Mouse (Mus musculus) 416B (cell line): ENCODE results near the gene Pde4d.

Source experiments
- DNase-seq: peaks from one replicate; pipeline ENCODE4 v3.0.0; 2011; ENCODE audit warnings: low read depth

Pde4d gene

GRCm38 (mm10) chr13:108490872-108491271 lies 41.1 kb downstream of the Pde4d start:
- no peak for DNase-seq

- DNase-seq = no peak
Observed at GRCm38 (mm10) chr13:108492886-108493285, 43.1 kb downstream of the Pde4d start.

- DNase-seq = no peak
Observed at GRCm38 (mm10) chr13:108494365-108494764, 44.6 kb downstream of the Pde4d start.

- DNase-seq = no peak
Observed at GRCm38 (mm10) chr13:108497768-108498167, 48.0 kb downstream of the Pde4d start.

- DNase-seq = peak; percentile 9
Observed at GRCm38 (mm10) chr13:108498247-108498743, 48.5 kb downstream of the Pde4d start.

- no peak for DNase-seq
Observed at GRCm38 (mm10) chr13:108498773-108499313, 49.1 kb downstream of the Pde4d start.

- no peak for DNase-seq
Observed at GRCm38 (mm10) chr13:108501386-108501785, 51.6 kb downstream of the Pde4d start.

- no peak for DNase-seq
Observed at GRCm38 (mm10) chr13:108524548-108524947, 74.8 kb downstream of the Pde4d start.

GRCm38 (mm10) chr13:108524969-108525368 lies 75.2 kb downstream of the Pde4d start:
- no peak for DNase-seq

- DNase-seq = no peak
Observed at GRCm38 (mm10) chr13:108526258-108527007, 76.7 kb downstream of the Pde4d start.

GRCm38 (mm10) chr13:108527090-108527770 lies 77.5 kb downstream of the Pde4d start:
- peak; percentile 30 for DNase-seq

GRCm38 (mm10) chr13:108528343-108528742 lies 78.6 kb downstream of the Pde4d start:
- DNase-seq = no peak

GRCm38 (mm10) chr13:108532875-108533274 lies 83.1 kb downstream of the Pde4d start:
- DNase-seq = no peak

GRCm38 (mm10) chr13:108536436-108536835 lies 86.7 kb downstream of the Pde4d start:
- no peak for DNase-seq

- no peak for DNase-seq
Observed at GRCm38 (mm10) chr13:108536951-108537350, 87.2 kb downstream of the Pde4d start.

- no peak for DNase-seq
Observed at GRCm38 (mm10) chr13:108538760-108539369, 89.1 kb downstream of the Pde4d start.

GRCm38 (mm10) chr13:108541488-108541887 lies 91.7 kb downstream of the Pde4d start:
- no peak for DNase-seq

GRCm38 (mm10) chr13:108542342-108542761 lies 92.6 kb downstream of the Pde4d start:
- no peak for DNase-seq

GRCm38 (mm10) chr13:108552288-108552687 lies 102.5 kb downstream of the Pde4d start:
- no peak for DNase-seq

- DNase-seq = peak; percentile 54
Observed at GRCm38 (mm10) chr13:108552995-108553394, 103.2 kb downstream of the Pde4d start.

- DNase-seq = no peak
Observed at GRCm38 (mm10) chr13:108554901-108555300, 105.2 kb downstream of the Pde4d start.

GRCm38 (mm10) chr13:108596938-108597337 lies 147.2 kb downstream of the Pde4d start:
- peak; percentile 69 for DNase-seq

- no peak for DNase-seq
Observed at GRCm38 (mm10) chr13:108598673-108599072, 148.9 kb downstream of the Pde4d start.
